Mouse (Mus musculus) forelimb bud, embryonic 11.5 days (tissue): ENCODE measurements at regions not wholly inside any gene's neighbourhood (a gene's known extent, or its start where the extent isn't known, plus 50 kb on each side); places are given as distances from the start of the nearest gene placed in this dataset.
"Not testable (repeated sequence)": the region's sequence is repeated elsewhere in the genome, so short reads cannot be mapped to it uniquely, and the experiment has no call there.

Experiments used
- DNase-seq: peaks from one replicate; pipeline ENCODE4 v3.0.0-alpha.2; 2012; ENCODE audit warnings: low read depth, low spot score

- not testable (repeated sequence) for DNase-seq
These were observed 65.3 kb downstream of the Gm15023 start for GRCm38 (mm10) chrX:135112109-135112508.

DNA sequence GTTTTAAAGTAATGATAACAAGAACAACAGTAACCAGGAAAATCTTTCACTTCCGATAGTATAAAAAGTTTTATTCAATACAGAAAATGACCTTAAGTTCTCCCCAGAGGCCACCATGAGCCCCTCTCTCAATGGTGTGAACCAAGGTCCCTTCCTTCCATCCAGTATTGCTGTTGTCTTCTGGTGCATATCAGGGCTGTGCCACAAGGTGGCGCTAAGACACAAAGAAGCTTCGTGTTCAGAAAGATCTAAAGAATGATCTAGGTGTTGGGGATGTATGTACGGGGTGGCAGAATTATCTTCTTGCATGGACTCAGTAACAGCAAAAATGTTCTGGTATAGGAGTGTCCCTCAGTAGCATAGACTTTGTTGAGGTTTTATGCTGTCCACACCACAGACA, 66.6 kb downstream of the Gm15023 start:
- peak; percentile 33 for DNase-seq

GRCm38 (mm10) chrX:135101594-135101993, 75.8 kb downstream of the Gm15023 start:
- no peak for DNase-seq

GRCm38 (mm10) chrX:135098101-135098500, 79.3 kb downstream of the Gm15023 start:
- no peak for DNase-seq

DNA sequence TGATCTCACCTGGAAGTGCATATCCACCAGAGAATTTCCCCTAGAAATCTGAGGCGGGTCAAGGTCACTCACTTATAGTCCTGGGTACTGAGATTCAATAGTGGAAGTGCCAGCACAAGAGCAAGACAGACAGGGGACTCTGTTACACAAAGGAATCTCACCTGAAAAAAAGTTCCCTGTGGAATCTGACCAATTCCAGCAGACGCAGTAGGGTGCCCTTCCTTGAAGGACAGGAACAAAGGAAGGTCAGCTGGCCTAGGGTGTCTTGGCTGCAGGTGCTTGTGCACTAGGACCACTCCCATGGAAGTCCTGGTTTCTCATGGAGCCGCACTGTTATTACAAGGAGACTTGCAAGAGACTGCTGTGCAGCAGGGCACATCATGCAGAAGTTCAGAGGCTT, 81.2 kb downstream of the Gm15023 start:
- DNase-seq = no peak

DNA sequence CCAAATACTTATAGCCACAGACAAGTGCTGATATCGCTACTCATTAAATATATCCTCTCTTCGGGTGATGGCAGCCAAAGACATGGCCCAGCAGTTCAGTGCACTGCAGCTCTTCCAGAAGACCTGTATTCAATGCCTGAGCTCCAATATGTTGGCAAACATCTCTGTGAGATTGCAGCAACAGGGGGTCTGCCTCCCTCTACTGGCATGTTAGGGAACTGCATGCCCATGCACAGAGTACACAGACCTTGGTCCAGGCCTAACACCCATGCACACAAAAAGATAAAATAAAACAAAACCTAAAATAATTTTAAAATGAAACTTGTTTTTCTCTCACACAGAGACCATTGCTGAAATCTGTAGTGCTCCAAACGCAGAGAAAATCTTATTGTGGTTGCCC, 82.1 kb upstream of the Zmat1 start:
- DNase-seq = peak; percentile 35

DNA sequence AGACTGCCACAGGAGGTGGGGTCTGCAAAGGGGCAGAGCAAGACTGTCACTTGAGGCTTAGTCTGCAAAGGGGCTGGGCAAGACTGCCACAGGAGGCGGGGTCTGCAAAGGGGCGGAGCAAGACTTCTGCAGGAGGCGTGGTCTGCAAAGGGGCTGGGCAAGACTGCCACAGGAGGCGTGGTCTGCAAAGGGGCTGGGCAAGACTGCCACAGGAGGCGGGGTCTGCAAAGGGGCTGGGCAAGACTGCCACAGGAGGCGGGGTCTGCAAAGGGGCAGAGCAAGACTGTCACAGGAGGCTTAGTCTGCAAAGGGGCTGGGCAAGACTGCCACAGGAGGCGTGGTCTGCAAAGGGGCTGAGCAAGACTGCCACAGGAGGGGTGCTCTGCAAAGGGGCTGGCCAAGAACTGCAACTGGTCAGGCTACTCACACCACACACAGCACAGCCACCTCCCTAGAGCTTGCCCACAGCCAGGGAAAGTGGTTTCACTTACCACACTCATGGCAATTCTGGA, 78.1 kb upstream of the Zmat1 start:
- not testable (repeated sequence) for DNase-seq

DNA sequence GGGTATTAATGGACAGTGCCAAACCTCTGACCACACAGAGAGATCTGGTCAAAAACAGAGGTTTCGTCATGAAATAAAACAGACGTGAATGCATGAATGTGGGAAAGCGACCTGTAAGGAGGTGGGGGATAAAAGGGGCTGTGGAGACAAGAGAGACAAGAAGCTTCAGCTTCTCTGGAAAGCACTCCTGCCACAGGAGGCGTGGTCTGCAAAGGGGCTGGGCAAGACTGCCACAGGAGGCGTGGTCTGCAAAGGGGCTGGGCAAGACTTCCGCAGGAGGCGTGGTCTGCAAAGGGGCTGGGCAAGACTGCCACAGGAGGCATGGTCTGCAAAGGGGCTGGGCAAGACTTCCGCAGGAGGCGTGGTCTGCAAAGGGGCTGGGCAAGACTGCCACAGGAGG, 77.6 kb upstream of the Zmat1 start:
- not testable (repeated sequence) for DNase-seq

DNA sequence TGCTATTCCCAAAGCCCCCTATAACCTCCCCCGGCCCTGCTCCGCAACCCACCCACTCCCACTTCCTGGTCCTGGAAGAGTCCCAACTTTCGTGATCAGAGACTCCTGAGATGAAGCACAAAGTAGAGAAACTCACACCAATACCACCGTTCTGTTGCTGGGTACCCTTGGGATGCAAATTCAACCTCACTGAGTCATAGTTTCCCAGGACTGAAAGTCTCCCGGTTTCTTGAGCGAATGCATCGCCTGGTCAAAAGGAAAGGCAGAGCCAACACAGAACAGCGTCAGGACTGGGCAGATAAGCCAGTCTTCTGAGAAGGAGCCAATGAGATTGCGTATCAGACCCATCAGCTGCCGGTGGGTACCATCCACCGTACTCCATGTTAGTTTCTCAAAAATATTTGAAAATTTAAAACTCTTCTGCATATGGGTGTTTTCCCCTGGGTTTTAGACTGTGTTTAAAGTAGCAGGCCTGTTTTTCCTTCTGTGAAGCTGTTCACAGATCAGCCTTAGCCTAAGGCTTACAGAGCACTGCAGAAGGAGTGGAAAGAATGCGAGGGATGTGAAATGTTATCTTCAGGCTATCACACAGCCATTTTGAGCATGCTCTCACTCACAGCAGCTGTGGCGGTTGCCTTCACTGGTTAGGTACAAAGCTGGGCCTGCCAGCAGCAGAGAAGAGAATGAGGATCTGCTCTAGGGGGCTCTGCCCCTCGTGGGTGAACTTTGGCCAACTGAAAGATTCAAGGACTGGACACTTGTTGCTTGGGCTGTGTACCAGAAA, 77.0 kb upstream of the Zmat1 start:
- not testable (repeated sequence) for DNase-seq

DNA sequence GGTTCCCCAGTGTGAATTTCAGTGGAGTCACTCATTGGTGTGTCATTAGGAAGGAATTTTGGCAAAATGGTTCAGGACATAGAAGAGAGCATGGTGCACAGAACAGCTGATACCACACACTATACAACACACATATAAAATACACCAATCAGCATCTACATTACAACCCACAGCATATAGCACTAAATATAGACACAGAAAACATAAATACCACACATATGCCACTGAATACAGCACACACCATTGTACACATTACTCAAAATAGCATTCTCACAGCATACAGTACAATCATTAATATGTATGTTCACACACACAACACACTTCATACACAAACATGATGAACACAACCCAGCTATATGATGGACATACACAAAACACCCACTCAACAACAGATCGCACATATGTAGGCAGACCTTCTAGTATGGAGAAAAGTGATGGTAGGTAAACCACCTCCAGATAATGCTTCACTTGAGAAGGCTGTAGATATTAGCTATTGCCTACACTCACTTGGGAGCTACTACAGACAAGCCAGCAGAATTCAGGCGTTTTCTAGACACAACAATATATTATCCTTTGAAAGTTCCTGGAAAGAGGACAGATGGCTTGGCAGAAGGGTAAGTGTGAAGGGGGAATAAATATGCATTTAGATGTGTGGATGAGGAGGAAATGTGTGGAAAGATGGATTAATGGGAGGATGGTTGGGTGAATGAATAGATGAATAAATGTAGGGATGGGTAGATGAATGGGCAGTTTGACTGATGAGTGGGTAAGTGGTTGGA, 71.6 kb upstream of the Zmat1 start:
- no peak for DNase-seq

- no peak for DNase-seq
These were observed 70.4 kb upstream of the Zmat1 start for GRCm38 (mm10) chrX:135079388-135079787.

DNA sequence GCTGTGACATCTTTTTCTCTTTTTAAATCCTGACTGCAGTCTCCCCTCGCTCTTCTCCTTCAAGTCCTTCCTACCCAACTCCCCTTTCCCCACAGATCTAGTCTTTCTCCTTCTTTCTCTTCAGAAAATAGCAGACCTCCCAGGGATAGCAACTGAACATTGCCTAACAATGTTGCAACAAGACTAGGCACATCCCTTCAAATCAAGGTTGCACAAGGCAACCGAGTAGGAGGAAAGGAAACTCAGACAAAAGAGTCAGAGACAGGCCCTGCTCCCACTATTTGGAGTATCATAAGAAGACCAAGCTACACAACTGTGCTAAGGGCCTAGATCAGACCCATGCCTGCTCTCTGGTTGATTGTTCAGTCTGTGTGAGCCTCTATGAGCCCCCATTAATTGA, 66.9 kb upstream of the Zmat1 start:
- no peak for DNase-seq

DNA sequence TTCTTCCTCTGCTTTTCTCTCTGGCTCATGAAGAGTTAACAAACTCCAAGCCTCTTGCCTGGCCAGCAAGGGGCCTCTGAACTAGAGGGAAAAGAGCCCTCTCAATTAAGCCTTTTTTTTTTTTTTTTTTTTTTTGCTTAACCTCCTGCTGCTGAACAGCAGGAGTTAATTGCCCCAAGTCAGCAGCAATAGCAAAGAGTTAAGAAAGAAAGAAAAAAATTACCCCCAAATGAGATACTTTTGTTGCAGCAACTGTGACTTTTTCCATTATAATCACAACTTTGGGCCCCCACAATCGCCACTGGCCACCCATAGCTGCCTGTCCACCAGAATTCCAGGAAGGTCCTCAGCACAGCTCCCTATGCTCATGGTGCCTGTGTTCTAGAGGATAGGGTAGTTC, 60.4 kb upstream of the Zmat1 start:
- DNase-seq = no peak

GRCm38 (mm10) chrX:135060184-135060583, 51.2 kb upstream of the Zmat1 start:
- no peak for DNase-seq

DNA sequence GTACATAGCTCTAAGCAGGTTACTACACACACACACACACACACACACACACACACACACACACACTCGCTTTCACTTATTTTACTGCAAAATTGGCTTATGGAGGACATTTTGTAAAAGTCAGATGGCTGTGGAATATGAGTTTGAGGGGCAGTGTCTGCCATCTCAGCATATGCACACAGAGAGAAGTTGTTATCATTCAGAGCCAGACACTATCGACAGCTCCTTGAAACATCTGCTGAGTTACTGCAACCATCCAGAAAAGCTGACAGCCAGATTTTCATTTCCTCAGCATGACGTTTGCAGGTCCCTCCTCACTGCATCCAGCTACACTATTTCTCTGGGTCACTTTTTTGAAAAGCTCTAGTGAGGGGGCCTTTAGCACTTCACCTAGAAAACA, 49.9 kb upstream of the Zmat1 start:
- no peak for DNase-seq
